Mouse (Mus musculus) cortical plate, adult 2 months (tissue): ENCODE data around the gene Cd300lg.

Experiments
- CTCF ChIP-seq: fragments of 200-500 bp; IDR thresholded peaks from 2 replicates; pipeline ENCODE4 v1.5.1; 2011; ENCODE audit warnings: mild to moderate bottlenecking, control low read depth, low read length; ENCODE audit not compliant: insufficient read depth; ENCODE audit errors: extremely low read depth
- POLR2A ChIP-seq: fragments of 200-500 bp; IDR thresholded peaks from 2 replicates; pipeline ENCODE4 v1.6.1; 2011; ENCODE audit warnings: mild to moderate bottlenecking, low read length, control low read depth; ENCODE audit not compliant: insufficient read depth; ENCODE audit errors: extremely low read depth

DNA sequence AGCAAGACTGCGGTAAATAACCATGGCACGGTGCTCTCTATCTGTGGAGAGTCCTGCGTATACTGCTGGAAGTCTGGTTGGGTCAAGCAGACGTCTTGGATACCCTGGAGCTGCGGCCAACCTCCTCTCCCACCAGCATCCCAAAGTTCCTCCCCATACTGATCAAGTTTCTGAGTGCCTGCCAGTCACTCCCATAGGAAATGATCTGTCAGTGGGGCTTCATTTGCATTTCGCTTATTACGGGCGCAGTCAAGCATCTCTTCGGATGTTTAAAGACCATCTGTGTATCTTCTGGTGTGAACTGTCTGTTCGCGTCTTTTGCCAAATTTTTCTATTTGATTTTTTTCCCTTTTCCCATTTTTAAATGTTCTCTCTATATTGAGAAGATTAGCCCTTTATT lies 28.3 kb downstream of the Cd300lg start:
- TF ChIP-seq CTCF (no peak), POLR2A (no peak)
